Mouse (Mus musculus): ENCODE results near the gene Slc22a20. TPM values are rescaled to one million over a fixed set of nuclear protein-coding genes. Genes with fewer than 3 reads are reported as not detected.

Slc22a20 gene
- polyA plus RNA-seq, 1 experiment from 2014 or later = not detected

DNA sequence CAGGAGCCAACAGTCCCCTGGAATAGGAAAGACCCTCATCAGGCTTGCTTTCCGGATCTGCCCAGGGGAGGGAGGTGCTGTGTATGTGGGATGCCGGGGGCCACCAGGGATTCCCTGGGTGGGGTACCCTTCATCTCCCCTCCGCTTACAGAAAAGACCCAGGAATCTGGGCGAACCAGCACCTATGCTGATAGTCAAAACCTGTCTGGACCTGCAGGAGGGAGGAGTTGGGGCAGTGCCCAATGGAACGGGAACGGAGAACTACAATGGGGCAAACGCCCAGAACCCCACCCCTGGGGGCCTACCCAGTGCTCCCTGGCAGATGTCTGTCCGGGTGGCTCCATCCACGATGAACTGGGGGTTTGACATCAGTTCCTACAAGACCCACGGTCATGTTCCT, 27.7 kb upstream of the Slc22a20 start:
- peaks cover 12% of the 10 kb centered on the region for H3K4me1 ChIP-seq
- no peak overlapping the region for H3K4me3 ChIP-seq
- peaks cover 47% of the 10 kb centered on the region for H3K27me3 ChIP-seq
- H3K9ac ChIP-seq = no peak overlapping the region
- no peaks in the 10 kb centered on the region for H3K9me3 ChIP-seq (replicated peaks)
- no peak overlapping the region for H3K4me2 ChIP-seq
- no peaks in the 10 kb centered on the region for H3K36me3 ChIP-seq (ENCODE audit: poor library complexity, severe bottlenecking)
- WGBS = 88% methylated on average over 10 of the region's 10 CpGs
- no peak for ATAC-seq
- H3K27ac ChIP-seq = no peak overlapping the region

DNA sequence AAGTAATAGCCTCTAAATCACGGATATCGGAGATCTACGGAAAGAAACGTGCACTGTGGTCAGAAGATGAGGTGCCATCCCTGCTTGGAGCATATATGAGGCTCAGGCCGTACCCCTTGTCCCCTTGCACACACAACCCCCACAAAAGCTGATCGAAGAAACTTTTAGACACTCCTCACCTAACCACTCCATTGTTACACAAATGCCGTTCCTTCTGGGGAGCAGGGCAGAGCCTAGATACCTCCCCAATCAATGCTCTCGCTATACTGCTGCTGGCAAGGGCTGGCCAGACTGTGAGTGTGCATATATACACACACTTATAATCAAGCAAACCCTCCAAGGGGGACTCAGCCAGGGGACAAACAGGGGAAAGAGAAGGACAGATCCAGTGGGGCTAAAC, 23.2 kb upstream of the Slc22a20 start:
- no peak overlapping the region for H3K9ac ChIP-seq
- ATAC-seq = no peak
- H3K4me3 ChIP-seq = no peak overlapping the region
- no peak overlapping the region for H3K27ac ChIP-seq
- H3K4me1 ChIP-seq = no peaks in the 10 kb centered on the region
- peaks cover 9% of the 10 kb centered on the region for H3K27me3 ChIP-seq
- no peak overlapping the region for H3K4me2 ChIP-seq
- no peaks in the 10 kb centered on the region for H3K36me3 ChIP-seq (ENCODE audit: poor library complexity, severe bottlenecking)
- no peaks in the 10 kb centered on the region for H3K9me3 ChIP-seq (replicated peaks)
- 67% methylated on average over 8 of the region's 8 CpGs for WGBS

DNA sequence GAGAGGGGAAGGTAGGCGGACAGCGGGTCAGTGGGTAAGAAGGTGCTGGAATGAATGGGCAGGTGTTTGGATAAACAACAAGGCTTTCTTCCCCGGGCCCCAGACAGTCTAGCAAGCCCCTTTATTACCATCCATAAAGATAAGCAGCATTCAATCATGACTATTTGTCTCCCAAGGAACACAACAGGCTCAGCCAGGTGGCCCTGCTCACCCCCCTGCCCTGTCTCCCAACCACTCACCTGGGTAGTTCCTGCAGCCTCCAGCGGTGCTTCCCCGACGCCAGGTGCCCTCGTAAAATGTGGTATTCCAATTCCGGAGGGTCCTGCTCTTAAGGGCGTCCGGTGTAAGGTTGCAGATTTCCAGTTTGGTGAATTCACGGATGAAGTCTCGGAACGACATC, 21.1 kb upstream of the Slc22a20 start:
- Histone ChIP-seq H3K9ac (no peak overlapping the region), H3K27me3 (no peaks in the 10 kb centered on the region), H3K4me2 (no peak overlapping the region), H3K9me3 (replicated peaks) (no peaks in the 10 kb centered on the region), H3K4me3 (no peak overlapping the region), H3K36me3 (ENCODE audit: poor library complexity, severe bottlenecking) (no peaks in the 10 kb centered on the region), H3K27ac (no peak overlapping the region), H3K4me1 (no peaks in the 10 kb centered on the region)
- no peak for ATAC-seq
- WGBS = 93% methylated on average over 13 of the region's 13 CpGs

DNA sequence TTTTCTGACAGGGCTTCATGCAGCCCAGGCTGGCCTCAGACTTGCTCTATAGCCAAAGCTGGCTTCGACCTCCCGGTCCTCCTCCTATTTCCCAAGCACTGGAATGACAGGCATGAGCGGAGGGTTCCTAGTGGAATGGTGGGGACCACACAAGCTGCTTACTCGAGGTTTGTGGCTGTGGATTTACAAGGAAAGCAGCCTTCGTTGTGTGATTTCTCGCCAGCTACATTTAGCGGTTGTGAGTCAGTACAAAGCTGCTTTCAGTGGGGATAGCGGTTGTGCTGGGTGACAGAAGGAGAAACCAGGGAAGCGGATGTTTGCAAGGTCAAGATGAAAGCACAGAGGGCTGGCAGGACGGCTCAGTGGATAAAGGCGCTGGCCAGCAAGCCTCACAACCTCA, 19.6 kb upstream of the Slc22a20 start:
- no peaks in the 10 kb centered on the region for H3K27me3 ChIP-seq
- WGBS = 64% methylated on average over 11 of the region's 11 CpGs
- H3K27ac ChIP-seq = no peak overlapping the region
- ATAC-seq = no peak
- H3K4me1 ChIP-seq = no peaks in the 10 kb centered on the region
- H3K36me3 ChIP-seq (ENCODE audit: poor library complexity, severe bottlenecking) = no peaks in the 10 kb centered on the region
- H3K4me3 ChIP-seq = no peak overlapping the region
- no peak overlapping the region for H3K4me2 ChIP-seq
- no peak overlapping the region for H3K9ac ChIP-seq
- no peaks in the 10 kb centered on the region for H3K9me3 ChIP-seq (replicated peaks)

DNA sequence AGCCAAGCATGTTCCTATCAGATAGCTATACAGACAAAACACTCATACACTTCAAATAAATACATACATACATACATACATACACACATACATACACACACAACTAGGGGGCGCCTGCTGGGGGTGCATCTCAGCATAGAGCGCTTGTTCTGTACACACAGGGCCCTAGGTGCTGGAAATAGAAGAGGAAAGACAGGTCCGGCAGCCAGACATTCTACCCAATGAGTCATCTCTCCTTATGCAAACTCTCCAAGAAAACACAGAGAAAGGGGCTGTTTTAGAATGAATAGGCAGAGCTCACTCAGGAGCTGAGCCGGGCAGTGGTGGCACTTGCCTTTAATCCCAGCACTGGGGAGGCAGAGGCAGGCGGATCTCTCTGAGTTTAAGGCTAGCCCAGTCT, 14.0 kb upstream of the Slc22a20 start:
- H3K9ac ChIP-seq = no peak overlapping the region
- H3K4me1 ChIP-seq = no peaks in the 10 kb centered on the region
- ATAC-seq = no peak
- H3K36me3 ChIP-seq (ENCODE audit: poor library complexity, severe bottlenecking) = no peaks in the 10 kb centered on the region
- H3K9me3 ChIP-seq (replicated peaks) = no peaks in the 10 kb centered on the region
- H3K27ac ChIP-seq = no peak overlapping the region
- no peak overlapping the region for H3K4me2 ChIP-seq
- no peaks in the 10 kb centered on the region for H3K27me3 ChIP-seq
- 73% methylated on average over 5 of the region's 5 CpGs for WGBS
- no peak overlapping the region for H3K4me3 ChIP-seq

DNA sequence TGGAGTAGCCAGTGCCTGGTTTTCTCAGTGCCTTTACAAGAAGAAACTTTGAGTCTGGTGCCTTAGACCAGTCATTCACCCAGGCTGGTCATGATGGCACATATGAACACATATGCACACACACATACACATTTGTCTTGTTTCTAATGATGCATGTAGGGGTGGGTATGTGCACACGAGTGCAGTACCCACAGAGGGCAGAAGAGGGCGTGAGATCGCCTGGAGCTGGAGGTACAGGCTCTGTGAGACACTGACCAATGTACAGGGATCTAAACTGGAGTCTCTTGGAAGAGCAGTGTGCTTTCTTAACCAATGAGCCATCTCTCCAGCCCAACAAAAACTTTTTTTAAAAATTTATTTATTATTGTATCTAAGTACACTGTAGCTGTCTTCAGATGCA, 12.2 kb upstream of the Slc22a20 start:
- Histone ChIP-seq H3K4me2 (no peak overlapping the region), H3K4me1 (no peaks in the 10 kb centered on the region), H3K27ac (no peak overlapping the region), H3K9me3 (replicated peaks) (no peaks in the 10 kb centered on the region), H3K27me3 (no peaks in the 10 kb centered on the region), H3K9ac (no peak overlapping the region), H3K4me3 (no peak overlapping the region), H3K36me3 (ENCODE audit: poor library complexity, severe bottlenecking) (no peaks in the 10 kb centered on the region)
- 85% methylated on average over 3 of the region's 3 CpGs for WGBS
- ATAC-seq = no peak

DNA sequence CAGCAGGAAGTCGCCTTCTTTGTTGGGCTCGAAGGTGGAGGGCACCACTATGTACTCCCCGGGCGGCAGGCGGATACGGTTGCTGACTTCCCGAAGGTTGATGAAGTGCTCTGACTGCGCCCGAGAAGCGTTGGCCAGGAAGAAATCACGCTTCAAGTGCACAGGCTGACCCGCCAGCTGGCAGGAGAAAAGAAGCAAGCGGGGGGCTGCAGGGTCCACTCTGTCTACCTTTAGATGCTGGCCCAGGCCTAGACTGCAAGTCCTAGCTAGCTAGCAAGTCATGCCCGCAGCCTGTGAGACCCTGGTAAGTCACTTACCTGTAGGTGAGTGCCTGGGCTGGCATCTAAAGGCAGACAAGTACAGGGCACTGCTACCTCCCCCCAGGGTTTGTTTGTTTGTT, 8.8 kb upstream of the Slc22a20 start:
- ATAC-seq = no peak
- Histone ChIP-seq H3K36me3 (ENCODE audit: poor library complexity, severe bottlenecking) (no peaks in the 10 kb centered on the region), H3K27me3 (no peaks in the 10 kb centered on the region), H3K4me3 (no peak overlapping the region), H3K9ac (no peak overlapping the region), H3K27ac (no peak overlapping the region), H3K4me1 (peaks cover under 1% of the 10 kb centered on the region; the same call in 1 of the 2 replicates), H3K4me2 (no peak overlapping the region), H3K9me3 (replicated peaks) (no peaks in the 10 kb centered on the region)
- WGBS = 85% methylated on average over 14 of the region's 14 CpGs

DNA sequence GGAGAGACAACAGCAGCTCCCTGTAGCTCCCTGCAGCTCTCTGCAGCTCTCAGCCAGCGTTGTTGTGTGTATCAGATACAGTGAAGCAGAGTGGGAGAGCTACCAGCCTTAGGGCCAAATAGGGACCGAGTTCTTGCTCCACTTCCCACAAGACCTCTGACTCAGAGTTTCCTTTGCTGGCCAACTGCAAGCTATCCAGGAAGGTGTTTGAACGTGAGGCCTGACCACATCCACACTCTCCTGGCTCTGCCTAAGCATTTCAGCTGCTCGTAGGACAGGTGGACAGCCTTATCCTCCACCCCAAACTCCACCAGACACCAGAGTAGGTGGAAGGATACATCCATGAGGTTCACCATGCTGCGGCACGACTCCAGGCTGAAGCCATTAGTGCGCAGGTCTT, 6.1 kb upstream of the Slc22a20 start:
- H3K27ac ChIP-seq = no peak overlapping the region
- H3K27me3 ChIP-seq = no peaks in the 10 kb centered on the region
- no peaks in the 10 kb centered on the region for H3K9me3 ChIP-seq (replicated peaks)
- peaks cover 13% of the 10 kb centered on the region for H3K4me1 ChIP-seq
- H3K4me2 ChIP-seq = no peak overlapping the region
- H3K4me3 ChIP-seq = no peak overlapping the region
- H3K9ac ChIP-seq = no peak overlapping the region
- no peaks in the 10 kb centered on the region for H3K36me3 ChIP-seq (ENCODE audit: poor library complexity, severe bottlenecking)
- no peak for ATAC-seq
- 85% methylated on average over 7 of the region's 7 CpGs for WGBS

DNA sequence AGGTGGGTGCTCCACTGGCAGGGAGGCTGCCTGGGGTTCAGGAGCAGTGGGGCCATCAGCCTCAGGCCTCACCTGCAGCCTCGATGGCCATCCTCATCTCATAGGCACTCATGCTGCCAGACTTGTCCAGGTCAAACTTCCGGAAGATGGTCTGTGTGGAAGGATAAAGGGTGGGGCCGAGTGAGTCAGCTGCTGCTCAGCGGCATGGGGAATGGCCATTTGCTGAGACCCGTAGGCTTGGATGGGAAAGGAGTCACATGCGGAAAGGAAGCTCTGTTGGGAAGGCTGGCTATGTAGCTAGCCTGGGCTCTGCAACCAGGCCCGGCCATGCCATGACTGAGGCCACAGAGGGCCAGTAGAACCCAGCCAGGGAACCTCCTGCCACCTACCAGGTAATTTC, 5.5 kb upstream of the Slc22a20 start:
- Histone ChIP-seq H3K4me3 (no peak overlapping the region), H3K4me1 (peaks cover 13% of the 10 kb centered on the region), H3K9ac (no peak overlapping the region), H3K4me2 (no peak overlapping the region), H3K27me3 (no peaks in the 10 kb centered on the region), H3K36me3 (ENCODE audit: poor library complexity, severe bottlenecking) (no peaks in the 10 kb centered on the region), H3K27ac (no peak overlapping the region), H3K9me3 (replicated peaks) (no peaks in the 10 kb centered on the region)
- 88% methylated on average over 7 of the region's 7 CpGs for WGBS
- no peak for ATAC-seq

DNA sequence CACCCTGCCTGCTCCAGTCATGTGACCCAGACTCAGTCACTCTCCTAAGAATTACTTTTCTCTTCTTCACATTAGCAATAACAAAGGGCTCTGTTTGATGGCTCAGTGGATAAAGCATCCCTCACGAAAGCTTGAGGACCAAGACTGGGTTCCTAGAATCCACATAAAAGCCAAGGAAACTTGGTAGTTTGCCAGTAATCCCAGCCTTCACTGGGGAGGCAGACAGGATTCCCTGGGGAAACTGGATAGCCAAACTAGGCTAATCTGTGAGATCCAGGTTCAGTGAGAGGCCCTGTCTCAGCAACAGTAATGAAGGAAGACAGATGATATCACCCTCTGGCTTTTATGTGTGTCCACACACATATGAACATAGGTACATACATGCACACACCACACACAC, 5.0 kb upstream of the Slc22a20 start:
- Histone ChIP-seq H3K9me3 (replicated peaks) (no peaks in the 10 kb centered on the region), H3K27ac (no peak overlapping the region), H3K27me3 (no peaks in the 10 kb centered on the region), H3K9ac (no peak overlapping the region), H3K4me3 (no peak overlapping the region), H3K4me2 (no peak overlapping the region), H3K4me1 (peaks cover 13% of the 10 kb centered on the region), H3K36me3 (ENCODE audit: poor library complexity, severe bottlenecking) (no peaks in the 10 kb centered on the region)
- ATAC-seq = no peak
- WGBS = 16% methylated on average over 1 of the region's 1 CpGs

DNA sequence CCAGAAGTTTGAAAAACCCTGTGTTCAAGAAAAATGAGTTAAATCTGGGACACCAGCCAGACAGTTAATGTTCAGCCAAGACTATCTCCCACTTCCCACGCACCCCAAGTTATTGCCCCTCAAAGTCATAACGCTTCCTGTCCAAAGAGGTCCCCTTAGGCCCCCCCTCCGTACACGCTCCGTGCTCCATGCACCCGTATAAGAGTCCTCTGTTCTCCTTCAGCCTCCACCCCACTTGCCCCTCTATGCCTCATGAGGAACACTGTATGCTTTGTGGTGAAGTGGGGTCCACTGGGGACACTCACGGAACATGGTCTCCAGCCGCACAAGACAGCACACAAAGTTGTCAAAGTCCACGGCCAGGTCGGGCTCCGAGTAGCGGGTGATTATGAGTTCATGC, 4.1 kb upstream of the Slc22a20 start:
- Histone ChIP-seq H3K27ac (no peak overlapping the region), H3K36me3 (ENCODE audit: poor library complexity, severe bottlenecking) (no peaks in the 10 kb centered on the region), H3K27me3 (no peaks in the 10 kb centered on the region), H3K9me3 (replicated peaks) (no peaks in the 10 kb centered on the region), H3K9ac (no peak overlapping the region), H3K4me2 (no peak overlapping the region), H3K4me1 (peaks cover 13% of the 10 kb centered on the region), H3K4me3 (no peak overlapping the region)
- WGBS = 93% methylated on average over 12 of the region's 12 CpGs
- no peak for ATAC-seq

DNA sequence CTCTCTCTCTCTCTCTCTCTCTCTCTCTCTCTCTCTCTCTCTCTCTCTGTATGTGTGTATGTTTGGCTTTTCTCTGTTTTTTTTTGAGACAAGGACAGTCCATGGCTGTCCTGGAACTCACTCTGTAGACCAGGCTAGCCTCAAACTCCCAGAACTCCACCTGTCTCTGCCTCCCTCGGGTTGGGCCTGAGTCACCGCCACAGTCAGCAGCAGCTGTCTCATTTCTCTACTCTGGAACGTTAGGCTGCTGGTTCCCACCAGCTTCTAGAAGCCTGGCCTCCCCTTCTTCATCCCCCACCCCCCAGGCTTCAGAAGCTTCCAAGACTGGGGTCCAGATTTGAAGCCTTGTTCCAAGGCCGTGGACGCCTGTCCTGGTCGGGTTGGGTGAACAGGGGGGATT, 3.6 kb upstream of the Slc22a20 start:
- H3K36me3 ChIP-seq (ENCODE audit: poor library complexity, severe bottlenecking) = no peaks in the 10 kb centered on the region
- no peaks in the 10 kb centered on the region for H3K27me3 ChIP-seq
- H3K9me3 ChIP-seq (replicated peaks) = no peaks in the 10 kb centered on the region
- 74% methylated on average over 6 of the region's 6 CpGs for WGBS
- no peak for ATAC-seq
- no peak overlapping the region; the same call in 1 of the 2 replicates for H3K4me2 ChIP-seq
- no peak overlapping the region for H3K9ac ChIP-seq
- H3K27ac ChIP-seq = no peak overlapping the region
- H3K4me3 ChIP-seq = no peak overlapping the region
- H3K4me1 ChIP-seq = peaks cover 13% of the 10 kb centered on the region

DNA sequence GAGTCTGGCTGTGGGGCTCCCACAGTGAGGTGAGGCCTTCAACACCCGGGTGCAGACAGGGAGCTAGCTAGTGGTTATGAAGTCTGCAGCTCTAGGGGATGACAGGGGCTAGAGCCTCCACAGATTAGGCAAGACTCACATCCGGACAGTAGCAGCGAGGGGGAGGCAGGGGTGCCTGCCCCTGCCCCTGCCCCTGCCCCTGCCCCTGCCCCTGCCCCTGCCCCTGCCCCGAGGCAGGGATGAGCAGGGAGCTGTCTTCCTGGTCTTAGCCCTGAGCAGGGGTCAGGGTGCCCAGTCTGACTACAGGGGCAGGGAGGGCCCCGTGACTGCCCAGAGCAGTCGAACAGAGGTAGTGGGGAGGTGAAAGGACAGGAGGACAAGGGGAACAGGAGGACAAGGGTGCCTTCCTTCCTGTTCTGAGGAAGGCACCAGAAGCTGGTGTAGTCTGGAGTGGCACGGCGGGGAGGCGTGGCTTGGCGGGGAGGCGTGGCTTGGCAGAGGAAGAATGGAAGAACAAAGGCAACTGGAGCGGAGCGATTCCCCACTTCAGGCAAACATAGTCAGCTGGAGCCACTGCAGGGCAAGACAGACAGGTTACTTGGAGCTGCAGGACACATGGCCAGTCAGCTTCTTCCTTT, 3.0 kb upstream of the Slc22a20 start:
- H3K27ac ChIP-seq = peak overlapping the region; percentile 25; the same call in 1 of the 2 replicates
- 11% methylated on average over 13 of the region's 13 CpGs for WGBS
- peak overlapping the region; percentile 58 for H3K9ac ChIP-seq
- peak overlapping the region; percentile 47 for H3K4me2 ChIP-seq
- no peaks in the 10 kb centered on the region for H3K27me3 ChIP-seq
- no peaks in the 10 kb centered on the region for H3K9me3 ChIP-seq (replicated peaks)
- peaks cover 13% of the 10 kb centered on the region for H3K4me1 ChIP-seq
- no peaks in the 10 kb centered on the region for H3K36me3 ChIP-seq (ENCODE audit: poor library complexity, severe bottlenecking)
- ATAC-seq = peak; percentile 80
- no peak overlapping the region for H3K4me3 ChIP-seq
